Mouse (Mus musculus): ENCODE results near the gene Gm7168.
"Not testable (repeated sequence)": the region's sequence is repeated elsewhere in the genome, so short reads cannot be mapped to it uniquely, and the experiment has no call there.

The Gm7168 gene

DNA sequence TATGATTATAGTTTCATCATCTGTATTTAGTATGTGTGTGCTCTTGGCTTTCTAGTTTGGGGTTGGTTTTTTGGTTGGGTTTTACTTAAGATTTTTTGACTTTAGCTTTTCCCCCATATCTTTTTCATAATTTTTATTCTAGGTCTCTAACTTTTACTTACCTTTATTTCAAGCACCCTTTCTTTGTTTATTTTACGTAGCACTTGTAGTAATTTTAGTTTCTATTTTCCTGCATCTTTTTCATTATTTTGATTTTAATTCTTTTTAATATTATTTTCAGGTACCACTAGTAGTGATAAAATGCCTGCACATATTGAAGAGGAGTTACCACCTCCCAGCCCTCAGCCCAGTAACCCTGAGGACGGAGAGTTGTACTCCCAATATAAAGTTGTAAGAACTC lies at the start of gene Gm7168:
TSS of gene Gm7168 (plus strand) at position 301 of the 400 bp plus-strand sequence.
- in situ Hi-C loops (cut with MboI; ENCODE audit: unreplicated experiment in 2 of 2) = not testable (repeated sequence)

DNA sequence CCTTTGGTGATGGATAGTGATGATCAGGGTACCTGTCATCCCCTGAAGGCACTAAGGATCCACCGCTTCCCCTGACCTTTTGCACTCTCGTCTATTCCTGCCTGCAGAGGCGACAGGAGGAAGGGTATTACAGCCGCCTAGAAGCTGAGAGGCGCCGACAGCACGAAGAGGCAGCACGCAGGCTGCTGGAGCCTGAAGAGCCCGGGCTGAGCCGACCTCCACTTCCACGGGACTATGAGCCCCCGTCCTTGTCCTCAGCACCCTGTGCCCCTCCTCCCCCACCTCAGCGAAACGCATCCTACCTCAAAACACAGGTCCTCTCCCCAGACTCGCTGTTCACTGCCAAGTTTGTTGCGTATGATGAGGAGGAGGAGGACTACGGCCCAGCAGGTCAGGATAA lies 49.3 kb upstream of the Gm7168 start:
- in situ Hi-C loops (cut with MboI; ENCODE audit: unreplicated experiment in 2 of 2) = no loop called here

DNA sequence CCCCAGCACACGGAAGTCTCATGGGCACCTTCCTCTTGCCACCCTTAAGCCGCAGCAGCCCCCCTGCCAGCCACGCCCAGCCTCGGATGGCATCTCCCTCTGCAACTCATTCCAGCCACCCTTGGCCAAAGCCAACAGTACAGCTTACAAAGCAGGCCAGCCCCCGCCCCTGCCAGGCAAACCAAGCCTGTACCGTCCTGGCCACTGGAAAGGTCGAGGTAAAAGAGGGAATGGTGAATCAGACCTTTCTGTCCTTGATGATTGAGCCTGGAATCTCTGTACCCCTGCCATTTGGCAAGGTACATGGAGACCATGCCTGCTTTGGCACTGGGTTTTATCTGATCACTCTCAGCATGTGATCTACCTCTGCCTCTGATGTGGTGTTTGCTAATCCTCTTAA lies 48.9 kb upstream of the Gm7168 start:
- in situ Hi-C loops (cut with MboI; ENCODE audit: unreplicated experiment in 2 of 2) = no loop called here

DNA sequence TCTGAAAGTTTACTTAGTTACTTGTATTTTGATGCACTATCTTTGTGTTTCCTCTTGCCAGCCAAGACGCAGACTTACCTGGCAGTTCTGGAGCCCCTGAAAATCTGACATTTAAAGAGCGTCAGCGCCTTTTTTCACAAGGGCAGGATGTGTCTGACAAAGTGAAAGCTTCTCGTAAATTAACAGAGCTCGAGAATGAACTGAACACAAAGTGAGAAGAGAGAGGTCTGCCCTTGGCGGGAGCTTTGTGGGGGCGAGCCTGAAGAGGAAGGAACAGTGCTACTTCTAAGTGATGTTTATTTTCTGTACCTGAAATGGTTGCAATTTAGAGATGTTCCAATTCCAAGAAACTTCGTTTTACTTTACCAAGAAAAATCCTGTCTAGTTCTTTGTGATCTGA lies 44.4 kb upstream of the Gm7168 start:
- in situ Hi-C loops (cut with MboI; ENCODE audit: unreplicated experiment in 2 of 2) = no loop called here

DNA sequence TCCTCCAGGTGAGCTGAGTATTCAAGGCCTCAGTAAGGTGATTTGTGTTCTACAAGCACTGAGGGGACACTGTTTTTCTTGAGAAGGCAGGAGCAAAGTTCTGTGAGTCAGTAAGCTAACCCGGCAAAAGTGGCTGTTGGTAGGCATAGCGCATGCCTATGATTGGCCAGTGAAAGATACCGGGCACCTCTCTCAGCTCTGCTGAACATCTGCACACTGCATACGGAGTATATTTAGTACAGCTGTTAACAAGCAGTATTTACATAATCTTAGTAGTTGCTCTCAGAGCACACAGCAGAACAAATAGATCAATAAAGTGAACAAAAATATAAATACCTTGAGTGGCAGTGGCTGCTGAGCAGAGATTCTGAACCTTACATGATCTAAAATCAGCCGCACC lies 41.1 kb upstream of the Gm7168 start:
- in situ Hi-C loops (cut with MboI; ENCODE audit: unreplicated experiment in 2 of 2) = no loop called here

DNA sequence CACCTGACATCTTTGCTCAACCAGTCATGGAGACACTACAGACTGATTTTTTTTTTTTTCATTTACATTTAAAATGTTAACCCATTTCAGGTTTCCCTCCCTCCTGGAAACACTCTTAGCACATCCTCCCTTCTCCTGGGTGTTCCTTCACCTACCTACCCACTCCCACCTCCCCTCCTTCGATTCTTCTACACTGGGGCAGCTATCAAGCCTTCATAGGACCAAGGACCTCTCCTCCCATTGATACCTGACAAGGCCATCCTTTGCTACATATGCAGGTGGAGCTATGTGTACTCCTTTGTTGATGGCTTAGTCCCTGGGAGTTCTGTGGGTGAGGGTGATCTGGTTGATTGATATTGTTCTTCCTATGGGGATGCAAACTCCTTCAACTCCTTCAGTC lies 40.5 kb upstream of the Gm7168 start:
- in situ Hi-C loops (cut with MboI; ENCODE audit: unreplicated experiment in 2 of 2) = no loop called here

DNA sequence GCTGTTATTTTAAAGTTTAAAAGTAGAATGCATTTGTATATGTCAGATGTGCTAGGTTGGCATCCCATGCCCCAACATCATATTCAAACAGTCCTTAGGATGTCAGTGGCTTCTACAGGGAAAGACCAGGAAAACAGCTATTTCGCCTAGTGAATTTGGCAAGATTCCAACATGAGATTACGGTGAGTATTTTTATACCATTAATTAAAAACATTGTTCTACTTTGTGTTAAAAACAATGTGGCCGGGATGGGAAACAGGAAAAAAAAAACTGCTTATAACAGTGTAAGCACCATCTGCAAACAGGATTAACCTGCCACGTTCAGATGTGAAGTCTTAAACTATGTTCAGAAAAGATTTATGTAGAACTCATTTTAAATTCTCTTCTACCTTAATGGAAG lies 34.2 kb upstream of the Gm7168 start:
- in situ Hi-C loops (cut with MboI; ENCODE audit: unreplicated experiment in 2 of 2) = no loop called here

DNA sequence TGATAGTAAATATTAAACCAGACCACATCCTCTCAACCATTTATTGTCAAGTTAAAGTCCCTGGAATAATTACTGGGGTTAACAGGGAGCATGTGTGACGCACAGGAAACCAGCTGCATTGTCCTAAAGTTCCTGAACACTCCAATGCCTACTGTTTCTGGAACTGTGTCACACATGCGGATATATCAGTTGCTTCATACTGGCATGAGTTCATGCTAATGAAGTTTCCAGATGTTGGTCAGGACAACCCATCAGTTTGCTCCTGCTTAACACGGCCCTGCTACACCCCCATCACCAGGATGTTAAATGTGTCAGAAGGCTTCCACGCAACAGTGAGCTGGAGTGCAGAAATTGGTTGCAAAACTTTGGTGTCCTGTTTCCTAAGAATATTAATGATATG lies 33.6 kb upstream of the Gm7168 start:
- in situ Hi-C loops (cut with MboI; ENCODE audit: unreplicated experiment in 2 of 2) = no loop called here

DNA sequence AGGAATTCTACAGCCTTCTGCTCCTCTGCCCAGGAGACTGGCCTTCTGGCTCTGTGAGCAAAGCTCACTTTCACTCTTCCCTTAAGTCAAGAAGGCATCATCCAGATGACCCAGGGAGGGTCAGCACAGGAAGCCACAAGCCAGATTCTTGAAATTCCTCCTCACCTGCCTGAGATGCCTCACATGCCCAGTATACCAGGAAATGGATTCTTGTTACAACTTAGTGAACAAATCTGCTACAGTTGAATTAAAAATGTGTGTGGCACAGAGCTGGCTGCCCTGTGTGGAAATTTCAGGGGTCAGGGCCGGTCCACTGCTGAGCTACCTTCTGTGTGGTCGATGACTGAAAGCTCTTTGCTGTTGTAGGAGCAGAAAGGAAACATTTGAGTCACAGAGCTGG lies 27.4 kb upstream of the Gm7168 start:
- in situ Hi-C loops (cut with MboI; ENCODE audit: unreplicated experiment in 2 of 2) = no loop called here

DNA sequence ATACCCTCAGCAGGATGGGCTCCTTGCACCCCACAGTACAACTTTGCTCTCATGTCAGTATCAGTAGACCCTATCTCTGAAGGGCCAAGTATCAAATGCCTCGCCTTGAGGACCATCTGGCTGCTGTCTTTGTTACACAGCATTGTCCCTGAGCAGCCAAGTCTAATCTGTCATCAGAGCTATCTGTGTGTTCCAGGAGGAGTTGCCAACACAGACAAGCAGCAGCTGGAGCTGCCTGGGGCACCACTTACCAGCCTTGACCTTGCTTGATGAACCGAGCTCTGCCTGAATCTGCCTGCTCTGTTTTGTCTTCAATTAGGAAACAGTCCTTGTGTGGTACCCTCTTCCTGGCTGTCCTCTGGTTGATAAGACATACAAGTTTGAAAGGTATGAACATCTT lies 24.8 kb upstream of the Gm7168 start:
- in situ Hi-C loops (cut with MboI; ENCODE audit: unreplicated experiment in 2 of 2) = no loop called here

DNA sequence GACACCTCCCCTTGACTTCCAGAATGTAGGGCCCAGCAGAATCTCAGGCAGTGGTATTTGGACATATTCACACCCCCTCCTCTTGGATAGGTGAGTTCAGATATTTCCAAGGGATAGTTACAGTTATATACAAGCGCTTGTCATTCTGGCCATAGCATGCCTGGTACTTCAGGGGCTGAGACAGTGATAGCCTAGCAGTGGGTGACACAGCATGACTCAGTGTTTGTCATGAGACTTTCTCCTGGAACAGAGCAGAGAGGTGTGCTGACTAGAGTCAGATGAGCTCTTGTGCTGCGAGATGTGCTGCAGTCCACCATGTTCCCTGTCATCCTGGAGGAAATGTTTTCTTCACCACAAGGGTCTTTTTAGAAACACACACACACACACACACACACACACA lies 23.6 kb upstream of the Gm7168 start:
- in situ Hi-C loops (cut with MboI; ENCODE audit: unreplicated experiment in 2 of 2) = no loop called here

DNA sequence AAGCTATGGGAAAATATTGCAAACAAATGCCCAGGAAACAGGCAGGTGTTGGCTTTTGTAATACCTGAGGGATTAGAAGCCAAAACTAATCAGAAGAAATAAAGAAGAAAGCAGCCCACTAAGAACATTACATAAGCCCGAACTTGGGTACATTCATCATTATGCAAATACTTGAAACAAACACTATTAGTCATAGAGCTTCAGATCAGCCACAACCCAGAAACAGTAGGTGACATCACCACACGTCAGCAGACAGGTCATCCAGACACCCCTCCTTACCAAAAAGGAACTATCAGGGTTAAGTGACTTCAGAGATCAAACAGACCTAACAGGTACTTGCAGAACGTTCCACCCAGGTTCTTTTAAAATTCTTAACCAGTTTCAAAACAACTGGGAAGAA lies 22.2 kb upstream of the Gm7168 start:
- in situ Hi-C loops (cut with MboI; ENCODE audit: unreplicated experiment in 2 of 2) = no loop called here

DNA sequence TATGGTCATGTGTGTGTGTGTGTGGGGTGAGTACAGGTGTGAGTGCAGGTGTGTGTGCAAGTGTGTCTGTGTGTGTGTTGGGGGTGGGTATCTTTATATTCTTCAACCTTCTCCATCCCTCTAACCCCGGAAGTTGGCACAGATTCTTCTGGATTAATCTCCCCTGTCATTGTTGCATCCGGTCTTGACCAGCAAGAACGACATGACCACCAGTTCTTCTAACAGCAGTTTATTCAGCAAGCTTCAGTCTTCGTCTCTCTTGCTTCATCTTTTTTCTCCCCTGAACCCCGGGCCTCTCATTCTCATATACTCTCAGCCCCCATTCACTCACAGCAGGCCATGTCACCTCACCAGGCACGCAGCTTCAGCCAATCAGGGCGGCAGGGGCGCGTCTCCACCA lies 17.8 kb upstream of the Gm7168 start:
- in situ Hi-C loops (cut with MboI; ENCODE audit: unreplicated experiment in 2 of 2) = no loop called here

DNA sequence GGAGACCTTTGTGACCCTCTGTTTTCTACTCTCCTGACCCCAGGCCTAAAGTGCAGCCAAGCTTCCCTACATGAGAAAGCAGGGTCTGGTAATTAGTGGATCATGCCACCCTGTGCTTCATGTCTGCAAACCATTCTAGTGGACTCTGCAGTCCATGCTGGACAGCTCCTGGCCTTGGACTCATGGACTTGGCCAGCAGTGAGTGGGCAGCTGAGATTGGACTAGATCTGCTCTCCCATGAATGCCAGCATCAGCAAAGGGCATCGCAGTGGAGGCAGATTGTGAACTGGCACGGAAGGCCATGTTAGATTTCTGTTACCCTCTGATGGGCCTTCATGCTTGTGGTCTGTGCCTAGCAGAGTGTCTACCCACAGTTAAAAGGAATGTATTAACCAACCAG lies 12.8 kb upstream of the Gm7168 start:
- in situ Hi-C loops (cut with MboI; ENCODE audit: unreplicated experiment in 2 of 2) = not testable (repeated sequence)

DNA sequence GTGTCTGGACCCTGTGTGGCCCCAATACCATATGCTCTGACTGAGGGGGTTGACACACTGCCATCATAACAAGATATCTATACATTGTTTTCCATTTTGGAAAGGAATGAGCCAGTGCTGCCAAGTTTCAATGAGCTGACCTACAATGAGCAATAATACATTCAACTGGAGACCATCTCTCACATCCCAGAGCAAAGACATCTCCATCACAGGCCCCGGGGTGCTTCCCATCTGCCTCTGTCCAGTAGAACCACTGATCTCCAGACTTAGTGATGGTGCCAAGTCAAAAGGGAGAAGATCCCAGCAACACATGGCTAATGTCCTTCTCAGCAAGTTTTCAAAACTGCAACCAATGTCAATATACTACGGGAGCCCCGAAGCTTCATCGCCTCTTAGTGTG lies 10.4 kb upstream of the Gm7168 start:
- in situ Hi-C loops (cut with MboI; ENCODE audit: unreplicated experiment in 2 of 2) = no loop called here

DNA sequence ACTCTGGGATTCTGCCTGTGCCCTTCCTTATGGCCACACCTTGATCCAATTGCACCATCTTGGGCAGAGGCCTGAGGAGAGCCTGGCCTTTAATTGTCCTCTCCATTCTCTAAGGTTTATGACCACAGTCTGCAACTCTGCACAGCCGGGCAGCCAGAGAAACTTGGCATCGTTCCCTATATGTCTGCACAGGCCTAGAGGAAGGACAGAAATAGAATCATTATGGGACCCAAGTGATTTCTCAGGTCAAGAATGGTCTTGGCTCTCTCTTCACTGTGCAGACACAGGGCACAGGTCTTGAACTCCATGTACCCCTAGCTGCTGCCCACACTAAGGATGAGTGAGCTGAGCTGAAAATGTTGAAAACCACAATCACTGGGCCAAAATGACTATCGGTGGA lies 9.5 kb upstream of the Gm7168 start:
- in situ Hi-C loops (cut with MboI; ENCODE audit: unreplicated experiment in 2 of 2) = no loop called here

DNA sequence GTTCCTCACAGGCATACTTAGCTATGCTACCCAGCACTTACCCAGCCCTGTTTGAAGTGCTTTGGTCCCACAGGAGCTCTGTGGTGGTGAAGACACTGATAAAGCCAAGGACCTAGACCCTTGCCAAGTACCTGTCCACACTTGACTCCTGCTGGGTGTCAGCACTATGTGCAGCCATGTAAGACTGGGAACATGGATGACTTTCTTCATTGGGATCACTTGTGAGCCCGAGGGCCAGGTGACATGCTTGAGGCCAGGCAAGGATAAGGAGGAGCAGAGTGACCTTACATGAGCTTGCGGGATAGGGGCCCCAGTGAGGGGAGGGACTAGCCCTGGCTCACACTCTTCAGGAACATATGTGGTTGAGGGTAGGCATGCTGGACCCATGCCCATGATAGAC lies 8.9 kb upstream of the Gm7168 start:
- in situ Hi-C loops (cut with MboI; ENCODE audit: unreplicated experiment in 2 of 2) = not testable (repeated sequence)

DNA sequence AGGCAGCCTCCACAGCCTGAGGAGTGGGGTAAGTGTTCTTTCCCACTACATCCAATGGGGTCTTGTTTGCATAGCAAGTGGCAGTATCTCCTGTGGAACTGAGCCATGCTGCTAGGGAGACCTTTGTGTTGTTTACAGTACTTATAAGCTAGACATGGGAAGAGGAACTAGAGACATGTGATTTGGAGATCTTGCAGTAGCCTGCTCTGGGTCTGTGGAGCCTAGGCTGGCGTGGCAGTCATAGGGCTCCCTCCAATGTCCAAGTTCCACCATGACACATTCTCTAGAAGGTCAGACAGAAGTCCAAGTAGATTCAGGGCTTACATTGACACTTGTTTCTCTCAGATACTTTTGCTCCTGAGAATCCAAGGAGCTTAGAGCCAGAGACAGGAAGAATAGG lies 7.7 kb upstream of the Gm7168 start:
- in situ Hi-C loops (cut with MboI; ENCODE audit: unreplicated experiment in 2 of 2) = no loop called here

DNA sequence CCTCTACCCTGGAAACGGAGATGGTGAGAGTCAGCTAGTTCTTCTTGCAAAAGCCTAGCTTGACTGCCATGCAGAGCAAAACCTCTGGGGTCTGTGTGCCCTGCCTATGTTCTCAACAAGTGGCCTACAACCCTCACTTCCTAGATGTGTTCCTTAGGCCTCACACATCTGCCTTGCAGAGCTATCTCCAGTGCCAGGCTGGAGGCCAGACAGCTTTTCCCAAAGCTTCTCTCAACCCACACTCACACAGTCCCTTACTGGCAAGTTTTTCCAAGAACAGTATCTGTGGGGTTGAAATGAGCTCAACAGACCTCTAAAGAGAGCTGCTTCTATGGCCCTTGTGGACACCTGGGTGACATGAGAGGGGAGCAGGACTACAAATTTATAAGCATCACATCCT lies 3.4 kb downstream of the Gm7168 start:
- in situ Hi-C loops (cut with MboI; ENCODE audit: unreplicated experiment in 2 of 2) = not testable (repeated sequence)

DNA sequence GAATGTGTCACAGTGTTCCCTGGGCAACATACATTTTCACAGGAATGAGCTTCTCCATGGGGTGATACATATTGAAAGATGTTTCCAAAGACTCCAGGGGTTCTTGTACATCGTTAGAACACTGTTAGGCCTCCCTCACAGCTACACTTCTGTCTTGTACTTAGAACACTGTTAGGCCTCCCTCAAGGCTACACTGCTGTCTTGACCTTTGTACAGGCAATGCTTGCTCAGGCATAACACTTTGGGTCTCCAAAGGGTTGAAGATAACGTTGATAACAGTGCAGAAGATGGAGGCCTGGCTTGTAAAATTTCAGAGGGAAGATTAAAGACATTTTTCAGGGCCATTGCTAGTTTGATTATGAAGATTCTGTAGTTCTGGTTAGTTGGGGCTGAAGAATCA lies 10.0 kb downstream of the Gm7168 start:
- in situ Hi-C loops (cut with MboI; ENCODE audit: unreplicated experiment in 2 of 2) = not testable (repeated sequence)

DNA sequence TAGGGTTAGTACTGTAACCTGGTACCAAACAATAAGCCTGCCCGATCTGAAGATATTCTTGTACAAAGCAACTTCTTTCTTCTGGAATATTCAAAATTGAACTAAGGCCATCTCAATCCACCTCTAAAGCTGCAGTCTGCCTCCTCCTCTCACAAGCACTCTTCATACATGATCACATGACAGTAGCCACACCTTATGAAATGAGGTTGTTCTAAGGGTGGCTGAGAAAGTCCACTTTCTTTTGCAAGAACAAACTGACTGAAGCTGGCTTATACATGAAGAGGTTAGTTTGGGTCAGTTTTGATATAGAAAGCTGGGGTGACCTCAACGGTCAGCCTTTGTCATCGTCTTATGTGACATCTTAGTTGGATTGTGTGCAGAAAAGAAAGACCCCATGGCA lies 14.1 kb downstream of the Gm7168 start:
- in situ Hi-C loops (cut with MboI; ENCODE audit: unreplicated experiment in 2 of 2) = not testable (repeated sequence)

DNA sequence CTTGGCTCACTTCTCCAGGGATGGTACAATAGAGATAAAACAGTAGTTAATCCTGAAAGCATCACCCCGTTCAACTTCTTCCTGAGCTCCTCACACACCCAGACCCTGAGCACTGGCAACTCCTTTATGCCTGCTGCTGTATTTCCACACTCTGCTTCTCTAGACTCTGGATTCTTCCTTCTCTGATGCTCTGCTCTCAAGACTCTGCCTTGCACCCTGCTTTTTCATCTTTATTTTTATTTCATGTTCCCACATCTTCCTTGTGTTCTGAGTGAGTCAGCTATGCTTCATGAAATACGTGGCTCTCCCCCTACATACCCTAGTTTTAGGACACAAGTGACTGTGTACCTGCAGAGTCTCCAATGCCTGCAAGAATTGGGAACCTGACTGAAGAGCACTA lies 16.9 kb downstream of the Gm7168 start:
- in situ Hi-C loops (cut with MboI; ENCODE audit: unreplicated experiment in 2 of 2) = not testable (repeated sequence)

DNA sequence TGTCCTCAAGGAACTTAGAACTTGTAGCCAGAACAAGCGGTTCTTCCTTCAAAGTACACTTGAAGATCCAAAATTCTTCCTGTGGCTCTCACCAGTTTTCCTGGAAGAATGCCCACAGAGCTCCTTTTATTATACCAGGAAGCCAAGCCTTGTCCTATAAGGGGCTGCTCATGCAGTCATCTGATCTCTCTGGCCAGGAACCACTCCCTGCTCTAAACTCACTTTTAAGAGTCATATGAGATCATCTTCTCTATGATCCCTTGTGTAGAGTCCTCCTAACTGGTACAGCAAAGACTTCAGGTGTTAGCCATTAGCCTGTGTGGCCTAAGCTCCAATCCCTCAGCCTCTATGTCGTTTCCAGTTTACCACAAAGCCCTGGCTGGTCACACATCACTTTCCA lies 21.7 kb downstream of the Gm7168 start:
- in situ Hi-C loops (cut with MboI; ENCODE audit: unreplicated experiment in 2 of 2) = not testable (repeated sequence)

DNA sequence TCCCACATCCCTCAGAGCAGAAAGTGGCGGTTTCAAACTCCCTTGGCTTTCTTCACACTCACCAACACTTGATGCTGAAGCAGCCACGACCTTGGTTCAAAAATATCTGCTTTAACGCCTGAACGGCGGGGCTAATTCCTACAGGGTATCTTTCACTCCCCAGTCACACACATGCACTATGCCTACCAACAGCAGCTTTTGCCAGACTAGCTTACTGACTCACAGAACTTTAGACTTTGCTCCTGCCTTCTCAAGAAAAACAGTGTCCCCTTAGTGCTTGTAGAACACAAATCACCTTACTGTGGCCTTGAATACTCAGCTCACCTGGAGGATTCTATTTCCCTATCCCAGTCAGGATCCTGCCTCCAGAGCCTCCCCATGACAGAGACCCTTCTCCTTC lies 22.6 kb downstream of the Gm7168 start:
- in situ Hi-C loops (cut with MboI; ENCODE audit: unreplicated experiment in 2 of 2) = not testable (repeated sequence)

Data from v-Abl transformed pro-B cells (cell line).